Mouse (Mus musculus) intestine, embryonic 15.5 days (tissue): Measurements from ENCODE around the gene Hoxc4. TPM values are rescaled to one million over a fixed set of nuclear protein-coding genes. Genes with fewer than 3 reads are reported as not detected.
A peak's percentile ranks its signal among the peaks of the same experiment; 100 is the strongest.

Experiments used
- ATAC-seq: fragments of 200-750 bp; cut with Nextera tagmentation; 2 replicates; pipeline ENCODE4 v1.8.0; 2017; ENCODE audit warnings: moderate TSS enrichment, moderate library complexity
- H3K27ac ChIP-seq: fragments of 300-500 bp; sonication (generic); 2 replicates; pipeline ENCODE4 v1.5.1; 2015; ENCODE audit warnings: mild to moderate bottlenecking, inconsistent platforms
- H3K27me3 ChIP-seq: fragments of 300-500 bp; sonication (generic); replicated peaks from 2 replicates; pipeline ENCODE4 v1.6.1; 2015; ENCODE audit warnings: inconsistent platforms
- H3K36me3 ChIP-seq: fragments of 300-500 bp; sonication (generic); 2 replicates; pipeline ENCODE4 v1.6.1; 2015; ENCODE audit warnings: inconsistent platforms
- H3K4me1 ChIP-seq: fragments of 300-500 bp; sonication (generic); replicated peaks from 2 replicates; pipeline ENCODE4 v1.6.1; 2015; ENCODE audit warnings: inconsistent platforms
- H3K4me2 ChIP-seq: fragments of 300-500 bp; sonication (generic); replicated peaks from 2 replicates; pipeline ENCODE4 v1.6.1; 2015; ENCODE audit warnings: mild to moderate bottlenecking, inconsistent platforms
- H3K4me3 ChIP-seq: fragments of 300-500 bp; sonication (generic); replicated peaks from 2 replicates; pipeline ENCODE4 v1.5.1; 2015; ENCODE audit warnings: inconsistent platforms
- H3K9ac ChIP-seq: fragments of 300-500 bp; sonication (generic); 2 replicates; pipeline ENCODE4 v1.6.1; 2015; ENCODE audit warnings: inconsistent platforms
- H3K9me3 ChIP-seq: fragments of 300-500 bp; sonication (generic); 2 replicates; pipeline ENCODE4 v1.6.1; 2016; ENCODE audit warnings: inconsistent platforms
- WGBS: fragments of 180-500 bp; shearing (Covaris S2); methylation state at CpG from one replicate; pipeline ENCODE4 v1.1.7; 2015; 5-methylcytosine and 5-hydroxymethylcytosine counted together
- polyA plus RNA-seq: library from polyadenylated mRNA; unstranded; fragments of >200 nt; fragmentation: Nextera tagmentation; extraction: Ambion mirVana; gene quantifications from 2 replicates; pipeline ENCODE4 v1.2.1, GENCODE M21; 2015

Hoxc4 gene
- polyA plus RNA-seq, 1 experiment from 2014 or later, result 10.6 TPM

GRCm38 (mm10) chr15:102980352-102980751 is 38.4 kb upstream of the Hoxc4 start:
- H3K27ac ChIP-seq, result no peak overlapping the region
- peaks cover 7% of the 10 kb centered on the region for H3K4me1 ChIP-seq
- H3K4me2 ChIP-seq, result peak overlapping the region; percentile 59; the same call in 1 of the 2 replicates
- H3K4me3 ChIP-seq, result no peak overlapping the region
- 8% methylated on average over 11 of the region's 11 CpGs for WGBS
- H3K27me3 ChIP-seq, result peaks cover 88% of the 10 kb centered on the region
- no peak overlapping the region for H3K9ac ChIP-seq
- H3K36me3 ChIP-seq, result no peaks in the 10 kb centered on the region
- no peaks in the 10 kb centered on the region for H3K9me3 ChIP-seq
- no peak for ATAC-seq

GRCm38 (mm10) chr15:102980912-102981311 is 37.8 kb upstream of the Hoxc4 start:
- no peak overlapping the region for H3K27ac ChIP-seq
- WGBS, result under 1% methylated on average over 14 of the region's 14 CpGs
- H3K9ac ChIP-seq, result no peak overlapping the region; the same call in 1 of the 2 replicates
- peak overlapping the region; percentile 41 for H3K4me3 ChIP-seq
- peak overlapping the region; percentile 59 for H3K4me2 ChIP-seq
- H3K4me1 ChIP-seq, result peaks cover 7% of the 10 kb centered on the region
- ATAC-seq, result no peak
- peaks cover 88% of the 10 kb centered on the region for H3K27me3 ChIP-seq
- no peaks in the 10 kb centered on the region for H3K36me3 ChIP-seq
- H3K9me3 ChIP-seq, result no peaks in the 10 kb centered on the region

GRCm38 (mm10) chr15:102981379-102982288 is 37.1 kb upstream of the Hoxc4 start:
- Histone ChIP-seq H3K4me2 (peak overlapping the region; percentile 59), H3K9me3 (no peaks in the 10 kb centered on the region), H3K27ac (peak overlapping the region; percentile 58; the same call in 1 of the 2 replicates), H3K9ac (peak overlapping the region; percentile 38), H3K36me3 (no peaks in the 10 kb centered on the region), H3K4me1 (peaks cover 7% of the 10 kb centered on the region), H3K4me3 (peak overlapping the region; percentile 41), H3K27me3 (peaks cover 89% of the 10 kb centered on the region)
- under 1% methylated on average over 88 of the region's 88 CpGs for WGBS
- 0 out of 2 replicates have a peak, but pooled peaks have one; percentile 44 for ATAC-seq

GRCm38 (mm10) chr15:102983716-102984115 is 35.0 kb upstream of the Hoxc4 start:
- peaks cover 7% of the 10 kb centered on the region for H3K4me1 ChIP-seq
- no peak overlapping the region for H3K4me3 ChIP-seq
- H3K27me3 ChIP-seq, result peaks cover 88% of the 10 kb centered on the region
- no peak overlapping the region for H3K4me2 ChIP-seq
- H3K27ac ChIP-seq, result no peak overlapping the region
- 13% methylated on average over 12 of the region's 12 CpGs for WGBS
- ATAC-seq, result no peak
- H3K36me3 ChIP-seq, result no peaks in the 10 kb centered on the region
- H3K9me3 ChIP-seq, result no peaks in the 10 kb centered on the region
- no peak overlapping the region for H3K9ac ChIP-seq

GRCm38 (mm10) chr15:102984521-102984920 is 34.2 kb upstream of the Hoxc4 start:
- peaks cover 7% of the 10 kb centered on the region for H3K4me1 ChIP-seq
- no peak overlapping the region for H3K4me3 ChIP-seq
- H3K36me3 ChIP-seq, result no peaks in the 10 kb centered on the region
- WGBS, result 13% methylated on average over 10 of the region's 10 CpGs
- H3K27me3 ChIP-seq, result peaks cover 89% of the 10 kb centered on the region
- H3K27ac ChIP-seq, result no peak overlapping the region
- no peak overlapping the region for H3K4me2 ChIP-seq
- ATAC-seq, result no peak
- no peak overlapping the region for H3K9ac ChIP-seq
- no peaks in the 10 kb centered on the region for H3K9me3 ChIP-seq

GRCm38 (mm10) chr15:102984925-102985324 is 33.8 kb upstream of the Hoxc4 start:
- H3K27ac ChIP-seq, result no peak overlapping the region
- peaks cover 7% of the 10 kb centered on the region for H3K4me1 ChIP-seq
- WGBS, result 20% methylated on average over 3 of the region's 3 CpGs
- no peaks in the 10 kb centered on the region for H3K36me3 ChIP-seq
- no peak overlapping the region for H3K9ac ChIP-seq
- no peaks in the 10 kb centered on the region for H3K9me3 ChIP-seq
- H3K4me3 ChIP-seq, result no peak overlapping the region
- H3K27me3 ChIP-seq, result peaks cover 89% of the 10 kb centered on the region
- ATAC-seq, result no peak
- no peak overlapping the region for H3K4me2 ChIP-seq

- no peak overlapping the region for H3K4me3 ChIP-seq
- peaks cover 90% of the 10 kb centered on the region for H3K27me3 ChIP-seq
- H3K4me2 ChIP-seq, result no peak overlapping the region
- ATAC-seq, result peak; percentile 57; the same call in 1 of the 2 replicates
- no peak overlapping the region for H3K27ac ChIP-seq
- no peak overlapping the region for H3K9ac ChIP-seq
- WGBS, result 9% methylated on average over 21 of the region's 21 CpGs
- no peaks in the 10 kb centered on the region for H3K9me3 ChIP-seq
- H3K36me3 ChIP-seq, result no peaks in the 10 kb centered on the region
- H3K4me1 ChIP-seq, result no peaks in the 10 kb centered on the region; the same call in 1 of the 2 replicates
Observed at GRCm38 (mm10) chr15:102987124-102987833, 31.5 kb upstream of the Hoxc4 start.

GRCm38 (mm10) chr15:102988078-102988477 is 30.7 kb upstream of the Hoxc4 start:
- Histone ChIP-seq H3K27ac (no peak overlapping the region), H3K27me3 (peaks cover 92% of the 10 kb centered on the region), H3K4me3 (no peak overlapping the region), H3K4me2 (no peak overlapping the region), H3K4me1 (no peaks in the 10 kb centered on the region), H3K36me3 (no peaks in the 10 kb centered on the region), H3K9ac (no peak overlapping the region), H3K9me3 (no peaks in the 10 kb centered on the region)
- no peak for ATAC-seq
- 50% methylated on average over 5 of the region's 5 CpGs for WGBS

- H3K27me3 ChIP-seq, result peaks cover 87% of the 10 kb centered on the region
- ATAC-seq, result peak; percentile 46; the same call in 1 of the 2 replicates
- no peaks in the 10 kb centered on the region for H3K36me3 ChIP-seq
- H3K27ac ChIP-seq, result peak within 1 kb of the TSS; percentile 56; the same call in 1 of the 2 replicates
- H3K4me3 ChIP-seq, result peak within 1 kb of the TSS; percentile 34
- no peaks in the 10 kb centered on the region for H3K9me3 ChIP-seq
- H3K4me1 ChIP-seq, result no peaks in the 10 kb centered on the region
- peak within 1 kb of the TSS; percentile 44 for H3K9ac ChIP-seq
- 2% methylated on average over 69 of the region's 69 CpGs for WGBS
- H3K4me2 ChIP-seq, result peak within 1 kb of the TSS; percentile 58
Observed at GRCm38 (mm10) chr15:102990461-102991397, 28.0 kb upstream of the Hoxc4 start, which contains the start of gene Hoxc8. Gene Hoxc8 (plus strand): TSS chr15:102990607.

GRCm38 (mm10) chr15:102991782-102992181 is 27.0 kb upstream of the Hoxc4 start:
- H3K27me3 ChIP-seq, result peaks cover 84% of the 10 kb centered on the region
- H3K9ac ChIP-seq, result 0 out of 2 replicates have a peak overlapping the region, but pooled peaks have one; percentile 44
- no peaks in the 10 kb centered on the region for H3K4me1 ChIP-seq
- ATAC-seq, result no peak
- H3K4me3 ChIP-seq, result peak overlapping the region; percentile 34
- peak overlapping the region; percentile 58 for H3K4me2 ChIP-seq
- 14% methylated on average over 7 of the region's 7 CpGs for WGBS
- no peaks in the 10 kb centered on the region for H3K36me3 ChIP-seq
- no peaks in the 10 kb centered on the region for H3K9me3 ChIP-seq
- H3K27ac ChIP-seq, result no peak overlapping the region

GRCm38 (mm10) chr15:102992206-102992605 is 26.5 kb upstream of the Hoxc4 start:
- Histone ChIP-seq H3K9me3 (no peaks in the 10 kb centered on the region), H3K4me3 (peak overlapping the region; percentile 34), H3K27me3 (peaks cover 82% of the 10 kb centered on the region), H3K27ac (no peak overlapping the region), H3K4me1 (no peaks in the 10 kb centered on the region), H3K4me2 (peak overlapping the region; percentile 58), H3K36me3 (no peaks in the 10 kb centered on the region), H3K9ac (0 out of 2 replicates have a peak overlapping the region, but pooled peaks have one; percentile 44)
- ATAC-seq, result no peak
- 10% methylated on average over 11 of the region's 11 CpGs for WGBS
